Mouse (Mus musculus) stomach, adult 2 months (tissue): ENCODE results near the gene Kera. TPM values are rescaled to one million over a fixed set of nuclear protein-coding genes. Genes with fewer than 3 reads are reported as not detected.

Experiments used
- polyA plus RNA-seq: library from polyadenylated mRNA; depleted of rRNA; stranded (reverse); fragments of >200 nt; gene quantifications from 2 replicates; pipeline ENCODE4 v1.2.3, GENCODE M21; 2012; rRNA removed

The Kera gene
- polyA plus RNA-seq = 0.09 TPM in 1 of 2 replicates, not detected in the other

DNA sequence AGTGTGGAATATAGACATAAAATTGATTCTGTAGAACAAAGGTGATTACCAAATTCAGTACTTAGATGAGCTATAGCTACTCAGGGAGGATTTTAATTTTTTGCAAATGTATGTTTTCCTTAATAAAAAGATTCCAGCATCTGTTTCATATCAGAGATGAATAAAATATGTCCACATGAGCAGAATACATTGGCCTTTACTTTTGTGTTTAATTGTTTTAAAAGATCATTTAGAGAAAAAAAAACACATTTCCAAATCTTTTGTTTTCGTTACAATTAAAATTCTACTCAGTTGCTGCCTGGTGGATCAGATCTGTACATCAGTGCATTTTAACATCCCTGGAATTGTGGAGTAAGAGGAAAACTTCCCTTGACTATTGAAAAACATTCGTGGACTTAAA lies at the start of gene Kera:
TSS of gene Kera (plus strand) at position 301 of the 400 bp plus-strand sequence.

DNA sequence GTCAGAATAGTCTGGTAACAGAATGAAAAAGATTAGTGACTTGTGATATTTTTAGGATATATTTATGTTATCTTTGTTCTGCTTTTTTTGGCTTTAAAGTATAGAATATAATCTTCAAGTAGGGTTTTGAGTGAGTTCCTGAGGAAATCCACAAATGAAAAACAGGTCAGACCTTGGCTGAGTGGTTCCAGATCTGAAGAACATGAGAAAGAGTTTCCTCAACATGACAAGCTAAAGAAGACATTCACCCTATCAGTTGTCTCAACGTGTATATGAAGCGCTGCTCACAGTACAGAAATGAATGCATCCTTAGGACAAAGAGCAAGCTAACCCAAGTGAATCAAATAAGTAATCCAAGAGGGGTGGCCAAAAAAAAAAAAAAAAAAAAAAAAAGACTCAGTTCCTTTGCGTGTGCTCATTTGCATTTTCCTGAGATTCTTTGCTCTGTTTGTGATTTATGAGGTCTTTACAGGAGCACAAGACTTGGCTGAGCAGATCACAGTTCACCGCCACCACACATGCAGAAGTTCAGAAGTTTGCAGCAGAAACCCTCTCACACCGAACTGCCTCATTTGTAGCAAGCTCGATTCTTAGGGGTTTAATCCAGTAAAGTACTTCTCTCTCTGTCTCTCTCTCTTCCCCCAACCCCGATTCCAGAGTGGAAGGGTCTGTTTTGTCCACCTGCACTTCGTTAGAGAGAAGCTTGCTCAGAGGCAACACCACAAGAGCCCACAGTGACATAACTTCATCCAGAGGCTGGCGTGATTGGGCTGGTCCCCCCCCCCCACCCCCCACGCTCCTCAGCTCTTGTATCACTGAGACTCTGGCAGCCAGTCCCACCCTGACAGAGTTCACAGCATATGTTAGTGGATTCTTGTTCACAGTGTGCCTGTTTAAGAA lies 41.5 kb upstream of the Kera start, which contains the start of gene Lum:
TSS of gene Lum (plus strand) at position 172 of the 900 bp plus-strand sequence.

DNA sequence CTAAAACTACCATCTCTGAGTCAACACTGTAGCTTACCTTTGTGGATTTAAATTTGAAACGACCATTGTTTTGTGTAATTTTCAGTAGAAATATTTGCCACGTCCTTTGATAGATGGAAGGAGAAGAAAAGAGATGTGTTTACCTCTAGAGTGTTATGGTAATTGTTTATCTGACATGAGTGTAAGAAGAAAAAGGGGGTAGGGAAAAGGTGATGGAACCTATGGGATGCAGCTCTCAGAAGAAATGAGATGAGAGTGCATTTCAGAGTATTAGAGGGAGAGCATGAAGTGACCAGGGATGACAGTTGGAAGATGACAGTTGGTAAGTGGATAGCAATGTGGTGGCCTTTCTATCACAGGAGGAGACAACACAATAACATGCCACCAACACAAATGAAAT lies 37.1 kb downstream of the Kera start, which contains the start of gene Epyc:
TSS of gene Epyc (plus strand) at position 301 of the 400 bp plus-strand sequence.

Other genes starting within 250 kb of the Kera start
- 33.9 and 50.0 TPM in 2 replicates for gene Dcn, start 127.3 kb upstream of the Kera start, polyA plus RNA-seq
- gene Lum, start 41.8 kb upstream of the Kera start, polyA plus RNA-seq = 2.7 and 6.2 TPM in 2 replicates
- 0.05 TPM in 1 of 2 replicates, not detected in the other for gene Epyc, start 37.2 kb downstream of the Kera start, polyA plus RNA-seq
- gene Ccer1, start 86.2 kb downstream of the Kera start, polyA plus RNA-seq = not detected in 2 replicates
- gene C030005K15Rik, start 119.9 kb downstream of the Kera start, polyA plus RNA-seq = not detected in 2 replicates